Mouse (Mus musculus) myocyte (in vitro differentiated cells): ENCODE measurements around the gene Ndufb10. TPM values are rescaled to one million over a fixed set of nuclear protein-coding genes. Genes with fewer than 3 reads are reported as not detected.

Experiments used
- H3K27me3 ChIP-seq: one replicate; pipeline ENCODE4 v1.6.1; 2011; ENCODE audit not compliant: control insufficient read depth, insufficient read depth, insufficient read length
- H3K36me3 ChIP-seq: one replicate; pipeline ENCODE4 v1.6.1; 2011; ENCODE audit not compliant: control insufficient read depth, insufficient read depth
- H3K4me2 ChIP-seq: one replicate; pipeline ENCODE4 v1.6.1; 2011; ENCODE audit warnings: low read depth, control low read depth
- H3K4me3 ChIP-seq: one replicate; pipeline ENCODE4 v1.5.1; 2011; ENCODE audit warnings: mild to moderate bottlenecking, control low read depth, moderate library complexity
- H3K79me2 ChIP-seq: one replicate; pipeline ENCODE4 v1.6.1; 2011; ENCODE audit not compliant: control insufficient read depth, insufficient read depth
- H3ac ChIP-seq: one replicate; pipeline ENCODE4 v1.6.1; 2011; ENCODE audit not compliant: control insufficient read depth, insufficient read length
- CEBPB ChIP-seq: IDR thresholded peaks from 2 replicates; pipeline ENCODE4 v1.6.1; 2011; ENCODE audit warnings: mild to moderate bottlenecking, moderate library complexity; ENCODE audit not compliant: poor library complexity, insufficient read depth, severe bottlenecking
- MAX ChIP-seq: IDR thresholded peaks from one replicate; pipeline ENCODE4 v1.6.1; 2011; ENCODE audit warnings: low read depth, mild to moderate bottlenecking, control low read depth
- POLR2A ChIP-seq: IDR thresholded peaks from one replicate; pipeline ENCODE4 v1.6.1; 2011; ENCODE audit warnings: low read depth, mild to moderate bottlenecking, control low read depth, moderate library complexity; ENCODE audit not compliant: insufficient read length
- POLR2AphosphoS2 ChIP-seq: IDR thresholded peaks from one replicate; pipeline ENCODE4 v1.6.1; 2011; ENCODE audit warnings: low read depth, control low read depth; ENCODE audit not compliant: insufficient read length
- SRF ChIP-seq: IDR thresholded peaks from one replicate; pipeline ENCODE4 v1.6.1; 2011; ENCODE audit warnings: low read depth; ENCODE audit not compliant: control insufficient read depth, insufficient read length
- polyA plus RNA-seq: library from polyadenylated mRNA; unstranded; fragments of >200 nt; fragmentation: generic; extraction: Trizol; gene quantifications from one replicate; pipeline ENCODE4 v1.2.1, GENCODE M21; 2012; ENCODE audit warnings: missing spikeins

Gene Ndufb10
- polyA plus RNA-seq, 1 experiment, result 547 TPM

- Histone ChIP-seq H3K4me2 (peak overlapping the region; percentile 96), H3ac (no peak overlapping the region), H3K36me3 (no peaks in the 10 kb centered on the region), H3K27me3 (no peaks in the 10 kb centered on the region), H3K79me2 (peaks cover 65% of the 10 kb centered on the region), H3K4me3 (peak overlapping the region; percentile 78)
- TF ChIP-seq POLR2AphosphoS2 (no peak), POLR2A (peak; percentile 21), MAX (no peak), CEBPB (peak; percentile 91), SRF (no peak)
Measured at GRCm38 (mm10) chr17:24672141-24672540, 52.1 kb downstream of the Ndufb10 start.

Other genes starting within 250 kb of the Ndufb10 start
- 16.5 TPM for gene Mlst8, start 245.4 kb downstream of the Ndufb10 start, polyA plus RNA-seq
- 0.16 TPM for gene Caskin1, start 235.9 kb downstream of the Ndufb10 start, polyA plus RNA-seq
- gene Traf7, start 196.5 kb downstream of the Ndufb10 start, polyA plus RNA-seq, result 112 TPM
- 0.35 TPM for gene Rab26, start 190.3 kb downstream of the Ndufb10 start, polyA plus RNA-seq
- 47.2 TPM for gene Pkd1, start 174.6 kb downstream of the Ndufb10 start, polyA plus RNA-seq
- 49.5 TPM for gene Tsc2, start 91.8 kb downstream of the Ndufb10 start, polyA plus RNA-seq
- 20.2 TPM for gene Nthl1, start 91.8 kb downstream of the Ndufb10 start, polyA plus RNA-seq
- 19.1 TPM for gene Slc9a3r2, start 74.2 kb downstream of the Ndufb10 start, polyA plus RNA-seq
- gene Npw, start 66.0 kb downstream of the Ndufb10 start, polyA plus RNA-seq, result not detected
- 49.7 TPM for gene Zfp598, start 54.8 kb downstream of the Ndufb10 start, polyA plus RNA-seq
- 0.29 TPM for gene Syngr3, start 34.5 kb downstream of the Ndufb10 start, polyA plus RNA-seq
- 47.7 TPM for gene Gfer, start 28.3 kb downstream of the Ndufb10 start, polyA plus RNA-seq
- 0.54 TPM for gene Noxo1, start 28.2 kb downstream of the Ndufb10 start, polyA plus RNA-seq
- 66.6 TPM for gene Tbl3, start 16.8 kb downstream of the Ndufb10 start, polyA plus RNA-seq
- gene Rnf151, start 6.4 kb downstream of the Ndufb10 start, polyA plus RNA-seq, result 0.36 TPM
- 178 TPM for gene Rps2, start 6.4 kb downstream of the Ndufb10 start, polyA plus RNA-seq
- 1.7 TPM for gene Rpl3l, start 3.3 kb upstream of the Ndufb10 start, polyA plus RNA-seq
- gene Msrb1, start 12.2 kb upstream of the Ndufb10 start, polyA plus RNA-seq, result 73.9 TPM
- gene Hs3st6, start 28.5 kb upstream of the Ndufb10 start, polyA plus RNA-seq, result not detected
- not detected for gene Meiob, start 79.8 kb upstream of the Ndufb10 start, polyA plus RNA-seq
- gene Hagh, start 115.7 kb upstream of the Ndufb10 start, polyA plus RNA-seq, result 58.3 TPM
- gene Fahd1, start 125.9 kb upstream of the Ndufb10 start, polyA plus RNA-seq, result 9.5 TPM
- gene Igfals, start 141.5 kb upstream of the Ndufb10 start, polyA plus RNA-seq, result not detected
- 38.5 TPM for gene Nubp2, start 161.9 kb upstream of the Ndufb10 start, polyA plus RNA-seq
- gene Spsb3, start 162.2 kb upstream of the Ndufb10 start, polyA plus RNA-seq, result 46.6 TPM
- gene Eme2, start 170.6 kb upstream of the Ndufb10 start, polyA plus RNA-seq, result 12.5 TPM
- gene Mrps34, start 170.6 kb upstream of the Ndufb10 start, polyA plus RNA-seq, result 142 TPM
- gene Nme3, start 172.0 kb upstream of the Ndufb10 start, polyA plus RNA-seq, result 23.7 TPM
- 47.6 TPM for gene Mapk8ip3, start 212.5 kb upstream of the Ndufb10 start, polyA plus RNA-seq
- 16.3 TPM for gene Jpt2, start 236.2 kb upstream of the Ndufb10 start, polyA plus RNA-seq